Mouse (Mus musculus) common myeloid progenitor, adult 5-6 weeks (primary cell): ENCODE measurements around the gene Ptprt. TPM values are rescaled to one million over a fixed set of nuclear protein-coding genes. Genes with fewer than 3 reads are reported as not detected.

Source experiments
- ATAC-seq: replicated peaks from 2 replicates; pipeline ENCODE4 v1.8.0; 2016; ENCODE audit warnings: low read depth, mild to moderate bottlenecking, moderate TSS enrichment, inconsistent platforms; ENCODE audit not compliant: poor library complexity, severe bottlenecking
- total RNA-seq: library from RNA; stranded (forward); fragments of 200-1000, 187-1606 nt; gene quantifications from 2 replicates; pipeline ENCODE4 v1.2.3, GENCODE M21; 2017

Gene Ptprt
- total RNA-seq, 1 experiment from 2014 or later, result not detected

GRCm38 (mm10) chr2:162426114-162426513 lies 234.8 kb downstream of the Ptprt start:
- ATAC-seq, result no peak

GRCm38 (mm10) chr2:162418181-162418580 lies 242.8 kb downstream of the Ptprt start:
- ATAC-seq, result no peak

GRCm38 (mm10) chr2:162413073-162413812 lies 247.7 kb downstream of the Ptprt start:
- ATAC-seq, result no peak

- no peak for ATAC-seq
Observed at GRCm38 (mm10) chr2:162411014-162411413, 249.9 kb downstream of the Ptprt start.

- no peak for ATAC-seq
Observed at GRCm38 (mm10) chr2:162409245-162409644, 251.7 kb downstream of the Ptprt start.

GRCm38 (mm10) chr2:162401316-162402100 lies 259.4 kb downstream of the Ptprt start:
- no peak for ATAC-seq

GRCm38 (mm10) chr2:162394601-162395000 lies 266.3 kb downstream of the Ptprt start:
- ATAC-seq, result no peak

- no peak for ATAC-seq
Observed at GRCm38 (mm10) chr2:162391834-162392233, 269.1 kb downstream of the Ptprt start.

GRCm38 (mm10) chr2:162377309-162377708 lies 283.6 kb downstream of the Ptprt start:
- no peak for ATAC-seq

GRCm38 (mm10) chr2:162349047-162349446 lies 311.9 kb downstream of the Ptprt start:
- no peak for ATAC-seq

GRCm38 (mm10) chr2:162341846-162342245 lies 319.1 kb downstream of the Ptprt start:
- no peak for ATAC-seq

- ATAC-seq, result no peak
Observed at GRCm38 (mm10) chr2:162340231-162340630, 320.7 kb downstream of the Ptprt start.

GRCm38 (mm10) chr2:162332066-162332683 lies 328.8 kb downstream of the Ptprt start:
- no peak for ATAC-seq

GRCm38 (mm10) chr2:162329430-162329829 lies 331.5 kb downstream of the Ptprt start:
- no peak for ATAC-seq

GRCm38 (mm10) chr2:162322411-162322810 lies 338.5 kb downstream of the Ptprt start:
- no peak for ATAC-seq

- ATAC-seq, result no peak
Observed at GRCm38 (mm10) chr2:162307996-162308395, 353.0 kb downstream of the Ptprt start.

GRCm38 (mm10) chr2:162294070-162294469 lies 366.9 kb downstream of the Ptprt start:
- no peak for ATAC-seq

GRCm38 (mm10) chr2:162282606-162283005 lies 378.3 kb downstream of the Ptprt start:
- no peak for ATAC-seq

GRCm38 (mm10) chr2:162282121-162282520 lies 378.8 kb downstream of the Ptprt start:
- ATAC-seq, result no peak

GRCm38 (mm10) chr2:162273826-162274225 lies 387.1 kb downstream of the Ptprt start:
- no peak for ATAC-seq

GRCm38 (mm10) chr2:162251272-162251671 lies 409.7 kb downstream of the Ptprt start:
- ATAC-seq, result no peak
